Mouse (Mus musculus) lung, postnatal 0 days (tissue): ENCODE data around the gene Arf3.

Experiments
- CTCF ChIP-seq: IDR thresholded peaks from 2 replicates; pipeline ENCODE4 v1.5.1; 2016; ENCODE audit warnings: antibody characterized with exemption, mild to moderate bottlenecking
- EP300 ChIP-seq: IDR thresholded peaks from 2 replicates; pipeline ENCODE4 v1.6.1; 2016; ENCODE audit warnings: antibody characterized with exemption, mild to moderate bottlenecking, control low read depth

GRCm38 (mm10) chr15:98753021-98753423 lies 10.0 kb downstream of the Arf3 start:
- TF ChIP-seq EP300 (no peak), CTCF (no peak)
